In the genomic region with DNA sequence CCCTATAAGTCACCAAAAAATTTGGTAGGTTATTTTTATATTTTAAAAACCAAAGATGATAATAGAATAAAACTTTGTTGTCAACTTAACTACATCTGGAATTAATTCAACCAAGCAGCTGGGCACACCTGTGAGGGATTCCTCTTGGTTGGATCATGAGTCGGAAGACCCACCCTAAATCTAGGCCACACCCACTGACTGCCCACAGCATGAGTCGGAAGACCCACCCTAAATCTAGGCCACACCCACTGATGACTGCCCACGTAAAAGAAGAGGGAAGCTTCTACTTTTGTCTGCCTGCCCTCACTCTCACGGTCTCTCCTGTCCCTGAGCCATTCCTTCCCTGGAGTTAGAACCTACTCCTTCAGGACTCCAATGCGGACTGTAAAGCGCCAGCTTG, we compare ENCODE assay signal across 15 mouse cellular contexts. TPM values are rescaled to one million over a fixed set of nuclear protein-coding genes. Genes with fewer than 3 reads are reported as not detected.
DNase-seq lines count a peak whose midpoint lies in the region; ATAC-seq lines count a peak whose summit lies in the region.
"Had no signal": no experiment of that assay in that cellular context is flagged by ENCODE, and none has a peak within 500 bp of the region (broad histone marks: within the 10 kb centered on the region; RNA-seq: fewer than 3 reads in every experiment).

No protein-coding gene starts in this region.

- H3K27me3 ChIP-seq in liver, embryonic 12.5 days (replicated peaks), result no peaks in the 10 kb centered on the region
- H3K27me3 ChIP-seq in midbrain, embryonic 15.5 days (replicated peaks), result no peaks in the 10 kb centered on the region
- H3K27me3 ChIP-seq in midbrain, embryonic 13.5 days, result no peaks in the 10 kb centered on the region

- H3K4me2 ChIP-seq in liver, embryonic 12.5 days, result no peak overlapping the region
- no peak overlapping the region for H3K4me2 ChIP-seq in midbrain, embryonic 15.5 days
- H3K4me2 ChIP-seq in midbrain, embryonic 13.5 days (replicated peaks), result no peak overlapping the region
- H3K4me2 ChIP-seq: hindbrain, embryonic 14.5 days; midbrain, embryonic 11.5 days had no signal

- H3K9me3 ChIP-seq in liver, embryonic 12.5 days (replicated peaks), result no peaks in the 10 kb centered on the region
- H3K9me3 ChIP-seq in midbrain, embryonic 15.5 days, result no peaks in the 10 kb centered on the region
- no peaks in the 10 kb centered on the region for H3K9me3 ChIP-seq in midbrain, embryonic 13.5 days

- no peak overlapping the region for H3K9ac ChIP-seq in liver, embryonic 12.5 days
- no peak overlapping the region for H3K9ac ChIP-seq in midbrain, embryonic 15.5 days
- H3K9ac ChIP-seq in midbrain, embryonic 13.5 days (replicated peaks), result no peak overlapping the region
- H3K9ac ChIP-seq: hindbrain, embryonic 14.5 days had no signal

- peaks cover 76% of the 10 kb centered on the region for H3K36me3 ChIP-seq in liver, embryonic 12.5 days
- H3K36me3 ChIP-seq in midbrain, embryonic 15.5 days (replicated peaks), result peaks cover 38% of the 10 kb centered on the region
- H3K36me3 ChIP-seq in midbrain, embryonic 13.5 days, result peaks cover 83% of the 10 kb centered on the region

- peaks cover 38% of the 10 kb centered on the region for H3K4me1 ChIP-seq in liver, embryonic 12.5 days
- H3K4me1 ChIP-seq in midbrain, embryonic 15.5 days, result peaks cover 9% of the 10 kb centered on the region; the same call in 1 of the 2 replicates
- H3K4me1 ChIP-seq in midbrain, embryonic 13.5 days (replicated peaks), result peaks cover 5% of the 10 kb centered on the region; the same call in 1 of the 2 replicates

- WGBS in liver, embryonic 12.5 days (ENCODE audit: insufficient replicate concordance), result 47% methylated on average over 6 of the region's 6 CpGs
- WGBS in midbrain, embryonic 15.5 days, result 76% methylated on average over 6 of the region's 6 CpGs
- 74% methylated on average over 6 of the region's 6 CpGs for WGBS in midbrain, embryonic 13.5 days

- H3K4me3 ChIP-seq in liver, embryonic 12.5 days, result no peak overlapping the region
- no peak overlapping the region for H3K4me3 ChIP-seq in midbrain, embryonic 15.5 days
- no peak overlapping the region for H3K4me3 ChIP-seq in midbrain, embryonic 13.5 days (replicated peaks)
- H3K4me3 ChIP-seq: myocyte had no signal

- H3K27ac ChIP-seq in liver, embryonic 12.5 days, result no peak overlapping the region
- no peak overlapping the region for H3K27ac ChIP-seq in midbrain, embryonic 15.5 days
- no peak overlapping the region for H3K27ac ChIP-seq in midbrain, embryonic 13.5 days
- H3K27ac ChIP-seq: hindbrain, embryonic 14.5 days had no signal

- peak; percentile 45 for DNase-seq in 3T3-L1 (ENCODE audit: low read depth, low spot score)
- peak; percentile 27 for DNase-seq in 416B (ENCODE audit: low read depth)
- peak; percentile 95 for DNase-seq in R1 (ENCODE audit: low read depth, low spot score)
- no peak for DNase-seq in embryo, embryonic 9.5 days (ENCODE audit: extremely low spot score)
- DNase-seq: cerebellum, adult 18-20 months; embryo, embryonic 11 days; kidney, postnatal 14 days had no signal

- peak; percentile 66 for ATAC-seq in liver, embryonic 12.5 days
- ATAC-seq in midbrain, embryonic 15.5 days (replicated peaks), result no peak
- no peak for ATAC-seq in midbrain, embryonic 13.5 days
- ATAC-seq: forebrain, embryonic 14.5 days; intestine, postnatal 0 days had no signal

RNA-seq across cellular contexts. Expression of gene Zfyve1, which starts 36.8 kb away (rescaled TPM):
- 8.2 and 9.1 TPM in 2 replicates for polyA plus RNA-seq in liver, embryonic 12.5 days (2016; fragmentation: Nextera tagmentation; extraction: Ambion mirVana)
- polyA plus RNA-seq in midbrain, embryonic 15.5 days (2015; fragmentation: Nextera tagmentation; extraction: Ambion mirVana), result 30.4 and 31.7 TPM in 2 replicates
- polyA plus RNA-seq in midbrain, embryonic 13.5 days (2015; fragmentation: Nextera tagmentation; extraction: Ambion mirVana), result 33.5 and 34.6 TPM in 2 replicates

RNA-seq across cellular contexts. Expression of gene Dcaf4, which starts 39.9 kb away (rescaled TPM):
- 16.9 and 18.7 TPM in 2 replicates for polyA plus RNA-seq in liver, embryonic 12.5 days (2016; fragmentation: Nextera tagmentation; extraction: Ambion mirVana)
- polyA plus RNA-seq in midbrain, embryonic 15.5 days (2015; fragmentation: Nextera tagmentation; extraction: Ambion mirVana), result 45.8 and 51.4 TPM in 2 replicates
- 38.0 and 39.0 TPM in 2 replicates for polyA plus RNA-seq in midbrain, embryonic 13.5 days (2015; fragmentation: Nextera tagmentation; extraction: Ambion mirVana)
